Mouse (Mus musculus) intestine, postnatal 0 days (tissue): ENCODE results near the gene Kdm6b. TPM values are rescaled to one million over a fixed set of nuclear protein-coding genes. Genes with fewer than 3 reads are reported as not detected.
A peak's percentile ranks its signal among the peaks of the same experiment; 100 is the strongest.

Experiments used
- ATAC-seq: fragments of 200-750 bp; cut with Nextera tagmentation; 2 replicates; pipeline ENCODE4 v1.8.0; 2017; ENCODE audit warnings: mild to moderate bottlenecking, moderate TSS enrichment, moderate library complexity
- H3K27ac ChIP-seq: fragments of 300-500 bp; sonication (generic); 2 replicates; pipeline ENCODE4 v1.5.1; 2014; ENCODE audit warnings: mild to moderate bottlenecking, low read depth, low read length, moderate library complexity
- H3K27me3 ChIP-seq: fragments of 300-500 bp; sonication (generic); replicated peaks from 2 replicates; pipeline ENCODE4 v1.6.1; 2014; ENCODE audit warnings: low read length, mixed read lengths; ENCODE audit not compliant: control insufficient read depth, insufficient read depth
- H3K36me3 ChIP-seq: fragments of 300-500 bp; sonication (generic); 2 replicates; pipeline ENCODE4 v1.6.1; 2014; ENCODE audit warnings: mild to moderate bottlenecking, moderate library complexity; ENCODE audit not compliant: control insufficient read depth, insufficient read depth
- H3K4me1 ChIP-seq: fragments of 300-500 bp; sonication (generic); replicated peaks from 2 replicates; pipeline ENCODE4 v1.6.1; 2014; ENCODE audit warnings: antibody characterized with exemption, low read length, mixed read lengths; ENCODE audit not compliant: control insufficient read depth, insufficient read depth
- H3K4me2 ChIP-seq: fragments of 300-500 bp; sonication (generic); replicated peaks from 2 replicates; pipeline ENCODE4 v1.6.1; 2014; ENCODE audit warnings: low read depth, mild to moderate bottlenecking, moderate library complexity
- H3K4me3 ChIP-seq: fragments of 300-500 bp; sonication (generic); 2 replicates; pipeline ENCODE4 v1.5.1; 2014; ENCODE audit warnings: low read depth, low read length
- H3K9ac ChIP-seq: fragments of 300-500 bp; sonication (generic); 2 replicates; pipeline ENCODE4 v1.6.1; 2014; ENCODE audit warnings: mild to moderate bottlenecking, low read depth, low read length
- H3K9me3 ChIP-seq: fragments of 300-500 bp; sonication (generic); 2 replicates; pipeline ENCODE4 v1.6.1; 2016; ENCODE audit warnings: mixed run types; ENCODE audit not compliant: control insufficient read depth
- CTCF ChIP-seq: sonication (generic); IDR thresholded peaks from 2 replicates; pipeline ENCODE4 v1.5.1; 2016; ENCODE audit warnings: low read depth, mild to moderate bottlenecking, control low read depth, antibody characterized with exemption, moderate library complexity
- WGBS: fragments of 180-500 bp; shearing (Covaris S2); extraction: QIAGEN DNeasy Blood & Tissue Kit; methylation state at CpG from one replicate; pipeline ENCODE4 v1.1.7; 2014; 5-methylcytosine and 5-hydroxymethylcytosine counted together
- polyA plus RNA-seq: library from polyadenylated mRNA; unstranded; fragments of >200 nt; fragmentation: Nextera tagmentation; extraction: Ambion mirVana; gene quantifications from 2 replicates; pipeline ENCODE4 v1.2.1, GENCODE M21; 2015

The Kdm6b gene
- polyA plus RNA-seq, 1 experiment from 2014 or later, result 18.2 TPM

GRCm38 (mm10) chr11:69421131-69421977 lies 7.9 kb upstream of the Kdm6b start:
- no peak overlapping the region for H3K27ac ChIP-seq
- H3K4me2 ChIP-seq, result peak overlapping the region; percentile 86; the same call in 1 of the 2 replicates
- no peak for TF ChIP-seq CTCF
- peaks cover 9% of the 10 kb centered on the region; the same call in 1 of the 2 replicates for H3K27me3 ChIP-seq
- ATAC-seq, result no peak
- H3K9ac ChIP-seq, result no peak overlapping the region
- 35% methylated on average over 25 of the region's 25 CpGs for WGBS
- H3K4me3 ChIP-seq, result no peak overlapping the region
- H3K9me3 ChIP-seq, result no peaks in the 10 kb centered on the region
- H3K4me1 ChIP-seq, result peaks cover 5% of the 10 kb centered on the region; the same call in 1 of the 2 replicates
- no peaks in the 10 kb centered on the region for H3K36me3 ChIP-seq

- Histone ChIP-seq H3K36me3 (no peaks in the 10 kb centered on the region), H3K4me3 (peak overlapping the region; percentile 47), H3K27me3 (peaks cover 9% of the 10 kb centered on the region; the same call in 1 of the 2 replicates), H3K4me1 (peaks cover 5% of the 10 kb centered on the region; the same call in 1 of the 2 replicates), H3K4me2 (peak overlapping the region; percentile 86), H3K27ac (no peak overlapping the region), H3K9ac (no peak overlapping the region), H3K9me3 (no peaks in the 10 kb centered on the region)
- TF ChIP-seq CTCF, result no peak
- WGBS, result 23% methylated on average over 10 of the region's 10 CpGs
- no peak for ATAC-seq
Measured at GRCm38 (mm10) chr11:69420554-69421000, 7.1 kb upstream of the Kdm6b start.

GRCm38 (mm10) chr11:69419813-69420553 lies 6.5 kb upstream of the Kdm6b start:
- under 1% methylated on average over 31 of the region's 31 CpGs for WGBS
- Histone ChIP-seq H3K4me1 (peaks cover 7% of the 10 kb centered on the region; the same call in 1 of the 2 replicates), H3K9me3 (no peaks in the 10 kb centered on the region), H3K27ac (peak overlapping the region; percentile 95), H3K27me3 (peaks cover 9% of the 10 kb centered on the region; the same call in 1 of the 2 replicates), H3K4me3 (peak overlapping the region; percentile 47), H3K4me2 (peak overlapping the region; percentile 86), H3K36me3 (no peaks in the 10 kb centered on the region), H3K9ac (peak overlapping the region; percentile 37)
- no peak for ATAC-seq
- no peak for TF ChIP-seq CTCF

- peak overlapping the region; percentile 95 for H3K27ac ChIP-seq
- ATAC-seq, result no peak
- H3K9me3 ChIP-seq, result no peaks in the 10 kb centered on the region
- peak overlapping the region; percentile 37; the same call in 1 of the 2 replicates for H3K9ac ChIP-seq
- peak overlapping the region; percentile 47 for H3K4me3 ChIP-seq
- TF ChIP-seq CTCF, result peak; percentile 73
- under 1% methylated on average over 19 of the region's 19 CpGs for WGBS
- peaks cover 9% of the 10 kb centered on the region for H3K4me1 ChIP-seq
- H3K27me3 ChIP-seq, result peaks cover 9% of the 10 kb centered on the region; the same call in 1 of the 2 replicates
- no peaks in the 10 kb centered on the region for H3K36me3 ChIP-seq
- peak overlapping the region; percentile 86 for H3K4me2 ChIP-seq
Measured at GRCm38 (mm10) chr11:69419443-69419812, 6.0 kb upstream of the Kdm6b start.

GRCm38 (mm10) chr11:69418481-69419442 lies 5.3 kb upstream of the Kdm6b start:
- H3K27me3 ChIP-seq, result peaks cover 9% of the 10 kb centered on the region; the same call in 1 of the 2 replicates
- ATAC-seq, result peak; percentile 77
- WGBS, result under 1% methylated on average over 45 of the region's 45 CpGs
- peak overlapping the region; percentile 86 for H3K4me2 ChIP-seq
- H3K4me3 ChIP-seq, result peak overlapping the region; percentile 47
- no peak; the same call in 1 of the 2 replicates for TF ChIP-seq CTCF
- peak overlapping the region; percentile 47 for H3K9ac ChIP-seq
- no peaks in the 10 kb centered on the region for H3K9me3 ChIP-seq
- peak overlapping the region; percentile 95 for H3K27ac ChIP-seq
- peaks cover 16% of the 10 kb centered on the region for H3K4me1 ChIP-seq
- no peaks in the 10 kb centered on the region for H3K36me3 ChIP-seq
